Mouse (Mus musculus) intestine, embryonic 14.5 days (tissue): ENCODE data around the gene Ccdc141. TPM values are rescaled to one million over a fixed set of nuclear protein-coding genes. Genes with fewer than 3 reads are reported as not detected.

Experiments
- ATAC-seq: fragments of 200-750 bp; cut with Nextera tagmentation; replicated peaks from 2 replicates; pipeline ENCODE4 v1.8.0; 2017; ENCODE audit warnings: low read depth, moderate number of reproducible peaks, moderate TSS enrichment, moderate library complexity; ENCODE audit not compliant: low FRiP score, low TSS enrichment
- DNase-seq: peaks from one replicate; pipeline ENCODE4 v3.0.0-alpha.2; 2018; ENCODE audit warnings: low spot score
- H3K27ac ChIP-seq: fragments of 300-500 bp; sonication (generic); 2 replicates; pipeline ENCODE4 v1.5.1; 2014; ENCODE audit warnings: low read depth, mild to moderate bottlenecking, control low read depth
- H3K27me3 ChIP-seq: fragments of 300-500 bp; sonication (generic); replicated peaks from 2 replicates; pipeline ENCODE4 v1.6.1; 2014; ENCODE audit warnings: low read length, control low read depth; ENCODE audit not compliant: control insufficient read depth, insufficient read depth
- H3K36me3 ChIP-seq: fragments of 300-500 bp; sonication (generic); 2 replicates; pipeline ENCODE4 v1.6.1; 2014; ENCODE audit warnings: low read length, control low read depth; ENCODE audit not compliant: control insufficient read depth, insufficient read depth
- H3K4me1 ChIP-seq: fragments of 300-500 bp; sonication (generic); replicated peaks from 2 replicates; pipeline ENCODE4 v1.6.1; 2014; ENCODE audit warnings: low read length, control low read depth, mixed read lengths; ENCODE audit not compliant: control insufficient read depth, insufficient read depth
- H3K4me2 ChIP-seq: fragments of 300-500 bp; sonication (generic); 2 replicates; pipeline ENCODE4 v1.6.1; 2014; ENCODE audit warnings: low read length
- H3K4me3 ChIP-seq: fragments of 300-500 bp; sonication (generic); 2 replicates; pipeline ENCODE4 v1.5.1; 2014; ENCODE audit warnings: low read depth, low read length, control low read depth, mixed read lengths
- H3K9ac ChIP-seq: fragments of 300-500 bp; sonication (generic); 2 replicates; pipeline ENCODE4 v1.6.1; 2014; ENCODE audit warnings: mild to moderate bottlenecking, low read length
- H3K9me3 ChIP-seq: fragments of 300-500 bp; sonication (generic); 2 replicates; pipeline ENCODE4 v1.6.1; 2016; ENCODE audit warnings: low read length, control low read depth; ENCODE audit not compliant: control insufficient read depth
- WGBS: fragments of 180-500 bp; shearing (Covaris S2); extraction: QIAGEN DNeasy Blood & Tissue Kit; methylation state at CpG from one replicate; pipeline ENCODE4 v1.1.7; 2014; 5-methylcytosine and 5-hydroxymethylcytosine counted together
- polyA plus RNA-seq: library from polyadenylated mRNA; unstranded; fragments of >200 nt; fragmentation: Nextera tagmentation; extraction: Ambion mirVana; gene quantifications from 2 replicates; pipeline ENCODE4 v1.2.1, GENCODE M21; 2014

Gene Ccdc141
- polyA plus RNA-seq, 1 experiment from 2014 or later: 7.4 TPM

DNA sequence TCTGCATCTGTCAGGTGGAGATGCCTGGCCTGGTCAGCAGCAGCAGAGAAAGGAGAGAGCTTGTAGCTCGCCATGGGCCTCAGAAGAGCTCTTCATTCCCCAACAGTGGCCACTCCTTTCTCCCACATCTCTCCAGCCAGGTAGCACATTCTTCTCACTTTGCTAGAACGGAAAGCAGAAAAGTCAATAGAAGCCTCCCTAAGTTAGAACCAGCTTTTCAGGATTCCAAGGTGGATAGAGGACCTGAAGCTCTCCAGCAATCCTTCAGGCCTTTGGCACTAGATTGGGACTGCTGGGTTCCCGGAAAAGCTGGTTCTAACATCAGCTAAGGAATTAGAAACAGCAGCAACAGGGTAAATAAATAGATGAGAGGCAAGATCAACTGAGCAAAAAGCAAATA lies 8.3 kb downstream of the Ccdc141 start:
- Histone ChIP-seq H3K9ac (no peak overlapping the region), H3K4me3 (no peak overlapping the region), H3K27me3 (no peaks in the 10 kb centered on the region), H3K27ac (no peak overlapping the region), H3K9me3 (no peaks in the 10 kb centered on the region), H3K4me1 (no peaks in the 10 kb centered on the region), H3K4me2 (no peak overlapping the region), H3K36me3 (no peaks in the 10 kb centered on the region)
- ATAC-seq (no peak), DNase-seq (no peak)
- WGBS: 79% methylated on average over 3 of the region's 3 CpGs

DNA sequence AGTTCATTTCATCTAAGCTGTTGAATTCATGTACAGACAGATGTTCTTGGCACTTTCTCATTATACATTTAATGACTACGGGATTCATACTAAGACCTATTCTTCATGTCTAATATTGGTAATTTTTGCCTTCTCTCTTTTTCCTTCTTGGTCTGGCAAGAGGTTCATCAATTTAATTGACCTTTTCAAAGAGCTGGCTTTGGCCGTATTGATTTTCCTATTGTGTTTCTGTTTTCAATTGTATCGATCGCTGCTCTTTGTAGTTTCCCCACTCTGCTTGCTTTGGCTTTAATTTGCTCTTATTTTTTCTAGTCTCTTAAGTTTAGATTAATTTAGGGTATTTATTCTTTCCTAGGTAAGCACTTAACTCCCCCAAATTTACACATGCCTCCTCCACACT lies 12.9 kb downstream of the Ccdc141 start:
- Histone ChIP-seq H3K4me1 (no peaks in the 10 kb centered on the region), H3K27me3 (no peaks in the 10 kb centered on the region), H3K4me3 (no peak overlapping the region), H3K4me2 (no peak overlapping the region), H3K36me3 (no peaks in the 10 kb centered on the region), H3K9ac (no peak overlapping the region), H3K27ac (no peak overlapping the region), H3K9me3 (no peaks in the 10 kb centered on the region)
- ATAC-seq: no peak
- no peak for DNase-seq
- WGBS: 96% methylated on average over 4 of the region's 4 CpGs

DNA sequence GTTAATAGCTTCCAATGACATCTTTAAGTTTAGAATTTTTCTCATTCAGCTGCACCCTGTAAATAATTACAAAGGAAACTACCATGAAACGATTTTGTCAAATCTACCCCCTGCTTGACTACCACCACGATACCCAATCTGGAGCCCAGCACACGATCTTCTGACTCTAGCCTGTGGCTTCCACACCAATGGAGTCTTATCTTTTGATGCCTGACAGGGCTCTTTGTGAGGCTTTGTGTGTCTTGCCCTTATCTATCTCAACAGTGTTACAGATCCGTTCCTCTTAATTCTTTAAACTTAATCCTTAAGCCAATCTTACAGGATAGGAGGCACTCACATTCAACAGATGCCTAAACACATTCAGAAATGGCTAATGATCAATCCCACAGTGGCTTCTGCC lies 16.4 kb downstream of the Ccdc141 start:
- H3K27ac ChIP-seq: no peak overlapping the region
- ATAC-seq (no peak), DNase-seq (no peak)
- 55% methylated on average over 4 of the region's 4 CpGs for WGBS
- no peak overlapping the region for H3K4me3 ChIP-seq
- no peak overlapping the region for H3K9ac ChIP-seq
- no peaks in the 10 kb centered on the region for H3K9me3 ChIP-seq
- H3K4me2 ChIP-seq: no peak overlapping the region
- no peaks in the 10 kb centered on the region for H3K4me1 ChIP-seq
- H3K36me3 ChIP-seq: no peaks in the 10 kb centered on the region
- H3K27me3 ChIP-seq: no peaks in the 10 kb centered on the region

DNA sequence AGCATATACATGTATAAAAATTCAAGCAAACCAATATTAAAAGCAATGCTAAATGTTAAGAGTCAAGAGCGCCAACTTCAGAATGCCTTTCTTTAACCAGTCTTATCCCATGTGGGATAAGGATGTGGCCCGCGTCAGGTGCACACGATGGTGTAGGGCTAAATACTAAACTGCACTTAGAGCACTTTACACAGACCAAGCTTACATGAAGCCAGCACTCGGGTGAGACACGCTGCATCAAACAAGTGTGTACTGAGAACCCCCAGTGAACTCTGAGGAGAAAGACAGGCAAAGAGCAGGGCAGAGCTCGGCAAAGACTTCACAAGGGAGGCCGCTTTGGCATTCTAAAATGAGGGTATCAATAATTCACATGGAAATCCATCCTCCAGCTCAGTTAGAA lies 19.2 kb downstream of the Ccdc141 start:
- Histone ChIP-seq H3K4me1 (no peaks in the 10 kb centered on the region), H3K9ac (no peak overlapping the region), H3K9me3 (no peaks in the 10 kb centered on the region), H3K27ac (no peak overlapping the region), H3K27me3 (no peaks in the 10 kb centered on the region), H3K4me3 (no peak overlapping the region), H3K36me3 (no peaks in the 10 kb centered on the region), H3K4me2 (no peak overlapping the region)
- 92% methylated on average over 8 of the region's 8 CpGs for WGBS
- DNase-seq (no peak), ATAC-seq (no peak)

DNA sequence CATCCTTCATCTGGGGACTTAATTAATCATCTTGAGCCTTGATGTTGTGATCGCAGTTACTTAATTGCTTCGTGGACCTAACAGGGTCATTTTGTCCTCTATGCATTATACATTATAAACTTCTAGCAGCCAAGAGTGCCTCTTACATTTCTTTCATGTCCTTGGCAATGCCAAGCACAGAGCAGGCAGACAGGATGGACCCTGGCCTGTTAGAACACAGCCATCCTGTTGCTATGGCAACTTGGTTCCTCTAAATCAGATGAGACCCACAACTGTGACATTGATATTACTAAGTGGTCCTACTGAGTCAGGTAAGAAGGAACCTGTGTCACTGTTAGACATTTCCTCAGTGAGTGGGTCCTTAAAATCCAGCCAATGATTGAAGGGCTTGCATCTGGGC lies 20.9 kb downstream of the Ccdc141 start:
- H3K36me3 ChIP-seq: no peaks in the 10 kb centered on the region
- no peaks in the 10 kb centered on the region for H3K9me3 ChIP-seq
- no peak overlapping the region for H3K27ac ChIP-seq
- H3K4me3 ChIP-seq: no peak overlapping the region
- ATAC-seq (no peak), DNase-seq (no peak)
- 62% methylated on average over 2 of the region's 2 CpGs for WGBS
- H3K4me2 ChIP-seq: no peak overlapping the region
- H3K4me1 ChIP-seq: no peaks in the 10 kb centered on the region; the same call in 1 of the 2 replicates
- no peaks in the 10 kb centered on the region for H3K27me3 ChIP-seq
- H3K9ac ChIP-seq: no peak overlapping the region

DNA sequence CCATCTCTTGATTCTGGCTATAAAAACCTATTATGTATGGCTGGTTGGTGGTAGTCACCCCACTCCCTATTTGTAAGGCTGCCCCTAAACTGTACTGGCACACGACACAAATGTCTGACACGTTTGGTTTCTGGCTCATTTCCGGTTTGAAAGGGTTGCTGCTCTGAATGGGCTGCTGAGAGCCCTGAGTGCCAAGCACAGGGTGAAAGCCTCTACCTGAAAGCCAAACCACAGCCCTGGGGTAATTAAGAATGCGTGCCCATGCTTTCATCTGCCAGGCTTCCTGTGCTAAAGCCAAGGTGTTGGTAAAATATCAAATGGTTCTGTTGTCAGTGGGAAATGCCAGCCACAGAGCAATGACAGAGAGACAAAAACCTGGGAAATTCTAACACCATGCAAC lies 22.2 kb downstream of the Ccdc141 start:
- ATAC-seq (no peak), DNase-seq (no peak)
- Histone ChIP-seq H3K4me3 (no peak overlapping the region), H3K4me1 (no peaks in the 10 kb centered on the region; the same call in 1 of the 2 replicates), H3K4me2 (no peak overlapping the region), H3K27me3 (no peaks in the 10 kb centered on the region), H3K9ac (no peak overlapping the region), H3K36me3 (no peaks in the 10 kb centered on the region), H3K9me3 (no peaks in the 10 kb centered on the region), H3K27ac (no peak overlapping the region)
- WGBS: 79% methylated on average over 4 of the region's 4 CpGs

DNA sequence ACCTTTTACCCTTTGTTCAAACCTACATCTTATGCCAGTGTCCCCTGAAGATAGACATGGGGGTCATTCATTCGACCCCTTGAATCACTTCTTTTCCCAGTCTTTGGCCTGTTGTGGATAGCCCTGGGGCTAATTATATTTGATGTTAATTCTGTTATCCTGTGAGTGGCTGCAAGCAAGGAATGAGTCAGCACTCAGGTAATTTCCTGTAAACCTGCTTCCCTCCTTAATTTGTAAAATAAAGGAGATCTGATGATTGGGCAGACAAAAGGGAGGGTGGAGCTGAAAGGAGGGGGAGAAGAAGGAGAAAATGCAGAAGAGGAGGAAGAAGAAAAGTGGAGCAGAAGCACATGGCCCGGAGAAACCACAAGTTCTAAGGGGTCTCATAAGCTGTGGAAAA lies 23.5 kb downstream of the Ccdc141 start:
- Histone ChIP-seq H3K4me1 (no peaks in the 10 kb centered on the region; the same call in 1 of the 2 replicates), H3K9me3 (no peaks in the 10 kb centered on the region), H3K9ac (no peak overlapping the region), H3K4me3 (no peak overlapping the region), H3K4me2 (no peak overlapping the region), H3K27ac (no peak overlapping the region), H3K27me3 (no peaks in the 10 kb centered on the region), H3K36me3 (no peaks in the 10 kb centered on the region)
- no peak for ATAC-seq
- 85% methylated on average over 2 of the region's 2 CpGs for WGBS
- DNase-seq: no peak

DNA sequence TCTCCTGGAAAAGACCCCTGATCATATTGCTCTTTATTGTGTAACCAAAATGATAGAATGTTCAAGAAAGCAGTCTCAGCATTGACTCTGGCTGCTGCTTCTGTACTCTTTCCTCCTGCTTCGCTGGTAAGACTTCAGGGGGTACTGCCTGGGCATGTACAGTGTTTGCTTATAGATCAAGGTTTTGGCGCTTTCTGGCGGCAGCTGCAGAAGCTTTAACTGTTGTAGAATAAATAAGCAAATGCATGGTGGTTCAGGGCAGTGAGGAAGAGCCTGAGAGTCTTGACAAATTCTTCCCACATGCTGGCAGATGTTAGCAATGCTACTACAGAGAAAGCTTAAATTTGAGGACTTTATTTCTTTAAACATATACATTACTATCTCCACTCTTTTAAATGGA lies 24.1 kb downstream of the Ccdc141 start:
- H3K27ac ChIP-seq: no peak overlapping the region
- no peak overlapping the region for H3K9ac ChIP-seq
- H3K9me3 ChIP-seq: no peaks in the 10 kb centered on the region
- no peak for DNase-seq
- WGBS: 41% methylated on average over 3 of the region's 3 CpGs
- no peaks in the 10 kb centered on the region for H3K36me3 ChIP-seq
- H3K4me1 ChIP-seq: no peaks in the 10 kb centered on the region; the same call in 1 of the 2 replicates
- no peaks in the 10 kb centered on the region for H3K27me3 ChIP-seq
- ATAC-seq: no peak
- H3K4me3 ChIP-seq: no peak overlapping the region
- no peak overlapping the region for H3K4me2 ChIP-seq

DNA sequence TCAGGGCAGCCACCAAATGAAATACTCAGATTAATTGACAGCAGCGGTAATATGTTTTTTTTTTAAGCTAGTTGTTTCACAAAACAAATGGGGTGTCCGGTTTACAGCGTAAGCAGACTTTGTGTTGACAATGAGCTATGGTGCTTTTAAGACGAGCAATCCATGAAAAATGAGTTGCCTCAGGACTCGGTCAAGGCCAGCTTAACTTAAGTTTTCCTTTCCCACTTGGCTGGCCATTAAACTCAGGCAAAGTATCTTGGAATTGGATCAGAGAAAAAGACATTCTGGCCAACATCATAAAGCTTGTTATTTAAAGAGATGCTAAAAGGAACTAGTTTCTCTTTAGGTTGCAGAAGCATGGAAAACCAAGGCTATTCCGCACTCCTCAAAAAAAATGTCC lies 26.9 kb downstream of the Ccdc141 start:
- DNase-seq: no peak

More for the DNA sequence above, 26.9 kb downstream of the Ccdc141 start:
- no peaks in the 10 kb centered on the region for H3K9me3 ChIP-seq
- H3K27me3 ChIP-seq: no peaks in the 10 kb centered on the region
- no peak overlapping the region for H3K4me2 ChIP-seq
- 45% methylated on average over 6 of the region's 6 CpGs for WGBS
- no peaks in the 10 kb centered on the region for H3K36me3 ChIP-seq
- ATAC-seq: no peak
- no peaks in the 10 kb centered on the region; the same call in 1 of the 2 replicates for H3K4me1 ChIP-seq
- H3K4me3 ChIP-seq: no peak overlapping the region
- H3K27ac ChIP-seq: no peak overlapping the region
- H3K9ac ChIP-seq: no peak overlapping the region
